Mouse (Mus musculus) neural tube, embryonic 11.5 days (tissue): ENCODE results near the gene Gm13124. TPM values are rescaled to one million over a fixed set of nuclear protein-coding genes. Genes with fewer than 3 reads are reported as not detected.
"Not testable (repeated sequence)": the region's sequence is repeated elsewhere in the genome, so short reads cannot be mapped to it uniquely, and the experiment has no call there.

Source experiments
- ATAC-seq: fragments of 200-750 bp; cut with Nextera tagmentation; 2 replicates; pipeline ENCODE4 v1.8.0; 2017; ENCODE audit warnings: moderate number of reproducible peaks, mild to moderate bottlenecking, moderate TSS enrichment, moderate library complexity; ENCODE audit not compliant: insufficient read depth, low FRiP score, low TSS enrichment
- DNase-seq: peaks from one replicate; pipeline ENCODE4 v3.0.0-alpha.2; 2015; ENCODE audit warnings: low spot score
- H3K27ac ChIP-seq: fragments of 300-500 bp; sonication (generic); 2 replicates; pipeline ENCODE4 v1.5.1; 2014; ENCODE audit warnings: low read depth, mild to moderate bottlenecking, low read length
- H3K27me3 ChIP-seq: fragments of 300-500 bp; sonication (generic); 2 replicates; pipeline ENCODE4 v1.6.1; 2014; ENCODE audit warnings: mild to moderate bottlenecking, low read length, mixed read lengths; ENCODE audit not compliant: control insufficient read depth, insufficient read depth
- H3K36me3 ChIP-seq: fragments of 300-500 bp; sonication (generic); 2 replicates; pipeline ENCODE4 v1.6.1; 2014; ENCODE audit warnings: mild to moderate bottlenecking, low read length, moderate library complexity, mixed read lengths; ENCODE audit not compliant: control insufficient read depth, insufficient read depth
- H3K4me1 ChIP-seq: fragments of 300-500 bp; sonication (generic); 2 replicates; pipeline ENCODE4 v1.6.1; 2014; ENCODE audit warnings: low read length, mixed read lengths; ENCODE audit not compliant: control insufficient read depth, insufficient read depth
- H3K4me2 ChIP-seq: fragments of 300-500 bp; sonication (generic); 2 replicates; pipeline ENCODE4 v1.6.1; 2014; ENCODE audit warnings: low read depth, mild to moderate bottlenecking, moderate library complexity
- H3K4me3 ChIP-seq: fragments of 300-500 bp; sonication (generic); 2 replicates; pipeline ENCODE4 v1.5.1; 2014; ENCODE audit warnings: low read depth, low read length
- H3K9ac ChIP-seq: fragments of 300-500 bp; sonication (generic); 2 replicates; pipeline ENCODE4 v1.6.1; 2014; ENCODE audit warnings: mild to moderate bottlenecking, low read length
- H3K9me3 ChIP-seq: fragments of 300-500 bp; sonication (generic); 2 replicates; pipeline ENCODE4 v1.6.1; 2016; ENCODE audit warnings: low read length; ENCODE audit not compliant: control insufficient read depth
- WGBS: fragments of 180-500 bp; shearing (Covaris S2); extraction: QIAGEN DNeasy Blood & Tissue Kit; methylation state at CpG from one replicate; pipeline ENCODE4 v1.1.7; 2014; 5-methylcytosine and 5-hydroxymethylcytosine counted together
- polyA plus RNA-seq: library from polyadenylated mRNA; unstranded; fragments of >200 nt; fragmentation: Nextera tagmentation; extraction: Ambion mirVana; gene quantifications from 2 replicates; pipeline ENCODE4 v1.2.1, GENCODE M21; 2014

Gene Gm13124
- polyA plus RNA-seq, 1 experiment from 2014 or later, result not detected

GRCm38 (mm10) chr4:144545339-144545738 lies 19.6 kb downstream of the Gm13124 start:
- H3K9me3 ChIP-seq, DNase-seq, H3K36me3 ChIP-seq, H3K4me3 ChIP-seq, ATAC-seq, H3K4me1 ChIP-seq, H3K9ac ChIP-seq, H3K4me2 ChIP-seq, H3K27ac ChIP-seq, H3K27me3 ChIP-seq: not testable (repeated sequence)
- WGBS, result 92% methylated on average over 13 of the region's 13 CpGs

GRCm38 (mm10) chr4:144544689-144545088 lies 20.2 kb downstream of the Gm13124 start:
- DNase-seq (no peak), ATAC-seq (no peak)
- Histone ChIP-seq H3K4me3 (no peak overlapping the region), H3K27ac (no peak overlapping the region), H3K9ac (no peak overlapping the region), H3K4me2 (no peak overlapping the region), H3K36me3 (no peaks in the 10 kb centered on the region), H3K9me3 (peaks cover 2% of the 10 kb centered on the region; the same call in 1 of the 2 replicates), H3K4me1 (no peaks in the 10 kb centered on the region), H3K27me3 (no peaks in the 10 kb centered on the region)
- WGBS, result 90% methylated on average over 1 of the region's 1 CpGs

- H3K4me2 ChIP-seq, result no peak within 1 kb of the TSS
- H3K9me3 ChIP-seq, result peaks cover 3% of the 10 kb centered on the region; the same call in 1 of the 2 replicates
- 82% methylated on average over 5 of the region's 5 CpGs for WGBS
- H3K9ac ChIP-seq, result no peak within 1 kb of the TSS
- no peaks in the 10 kb centered on the region for H3K36me3 ChIP-seq
- no peaks in the 10 kb centered on the region for H3K27me3 ChIP-seq
- H3K27ac ChIP-seq, result no peak within 1 kb of the TSS
- H3K4me3 ChIP-seq, result no peak within 1 kb of the TSS
- ATAC-seq, result no peak
- DNase-seq, result no peak
- no peaks in the 10 kb centered on the region for H3K4me1 ChIP-seq
Observed at GRCm38 (mm10) chr4:144519522-144519921, 45.4 kb downstream of the Gm13124 start, which contains the start of gene 9430007A20Rik. Gene 9430007A20Rik, plus strand, starts transcription at chr4:144519822.

GRCm38 (mm10) chr4:144506518-144506917 lies 58.4 kb downstream of the Gm13124 start:
- Histone ChIP-seq H3K27ac (no peak overlapping the region), H3K4me2 (no peak overlapping the region), H3K27me3 (no peaks in the 10 kb centered on the region), H3K4me1 (no peaks in the 10 kb centered on the region), H3K9me3 (no peaks in the 10 kb centered on the region; the same call in 1 of the 2 replicates), H3K36me3 (no peaks in the 10 kb centered on the region), H3K9ac (no peak overlapping the region), H3K4me3 (no peak overlapping the region)
- DNase-seq, result no peak
- ATAC-seq, result no peak
- 81% methylated on average over 1 of the region's 1 CpGs for whole genome bisulfite sequencing

Other genes with a start within 250 kb of the Gm13124 start
- not detected in 2 replicates for gene Gm13128, start 234.9 kb downstream of the Gm13124 start, polyA plus RNA-seq
- not detected in 2 replicates for gene Gm13119, start 207.2 kb downstream of the Gm13124 start, polyA plus RNA-seq
- gene Pramef20, start 187.2 kb downstream of the Gm13124 start, polyA plus RNA-seq, result not detected in 2 replicates
- gene Pramef12, start 156.7 kb downstream of the Gm13124 start, polyA plus RNA-seq, result not detected in 2 replicates
- gene 1700012P22Rik, start 126.4 kb downstream of the Gm13124 start, polyA plus RNA-seq, result not detected in 2 replicates
- gene Gm9944, start 111.8 kb downstream of the Gm13124 start, polyA plus RNA-seq, result not detected in 2 replicates
- gene Aadacl3, start 101.4 kb downstream of the Gm13124 start, polyA plus RNA-seq, result not detected in 2 replicates
- not detected in 2 replicates for gene 9430007A20Rik, start 45.3 kb downstream of the Gm13124 start, polyA plus RNA-seq
- not detected in 2 replicates for gene Aadacl4, start 48.6 kb upstream of the Gm13124 start, polyA plus RNA-seq
- not detected in 2 replicates for gene Gm436, start 121.2 kb upstream of the Gm13124 start, polyA plus RNA-seq
- gene Gm13178, start 156.3 kb upstream of the Gm13124 start, polyA plus RNA-seq, result not detected in 2 replicates
- not detected in 2 replicates for gene Gm438, start 221.4 kb upstream of the Gm13124 start, polyA plus RNA-seq